Mouse (Mus musculus) liver, embryonic 14.5 days (tissue): ENCODE measurements around the gene Sema7a.

Experiments
- CTCF ChIP-seq: IDR thresholded peaks from 2 replicates; pipeline ENCODE4 v1.5.1; 2016; ENCODE audit warnings: antibody characterized with exemption, low read depth, control low read depth
- EP300 ChIP-seq: IDR thresholded peaks from 2 replicates; pipeline ENCODE4 v1.6.1; 2016; ENCODE audit warnings: antibody characterized with exemption, low read depth

DNA sequence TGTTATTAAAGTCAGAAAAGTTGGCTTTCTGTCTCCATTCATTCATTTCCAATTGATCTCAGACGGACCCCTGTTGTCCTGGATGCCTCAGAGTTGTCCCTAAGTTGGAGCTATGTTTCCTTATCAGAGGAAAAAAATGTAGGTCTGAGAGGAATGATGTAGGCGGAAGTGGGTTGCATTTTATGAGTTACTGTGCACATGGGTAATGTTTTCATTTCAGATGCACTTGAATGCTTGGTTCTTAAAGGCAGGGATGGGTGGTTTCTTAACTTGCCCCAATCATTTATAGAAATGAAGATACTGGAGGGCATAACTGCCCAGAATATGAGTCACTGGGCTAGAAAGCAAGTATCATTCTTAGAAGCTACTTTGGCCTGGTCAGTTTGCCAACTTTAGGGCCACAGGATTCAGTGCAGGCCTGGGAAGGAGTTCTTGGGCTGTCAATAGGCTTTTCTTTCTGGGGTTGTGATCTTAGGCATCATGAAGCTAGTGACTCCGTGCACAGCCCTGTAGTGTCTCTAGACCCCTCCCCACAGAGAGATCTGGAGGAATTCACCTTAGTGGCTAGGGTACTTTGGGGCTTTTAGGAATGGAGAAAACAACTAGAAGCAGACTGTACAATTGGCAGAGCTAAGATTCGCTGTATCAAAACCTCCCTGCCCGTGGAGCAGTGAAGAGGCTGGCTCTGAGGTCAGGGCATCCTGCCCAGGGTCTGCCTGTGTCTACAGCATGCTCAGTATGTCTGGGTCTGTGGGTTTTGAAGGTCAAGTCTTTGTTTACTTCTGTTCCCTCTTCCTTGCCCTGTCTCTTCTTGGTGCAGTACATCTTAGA is 1.5 kb upstream of the Sema7a start:
- TF ChIP-seq CTCF (no peak), EP300 (no peak)
